Mouse (Mus musculus): ENCODE measurements around the gene Efhc1. TPM values are rescaled to one million over a fixed set of nuclear protein-coding genes. Genes with fewer than 3 reads are reported as not detected.
"Not testable (repeated sequence)": the region's sequence is repeated elsewhere in the genome, so short reads cannot be mapped to it uniquely, and the experiment has no call there.

Gene Efhc1
- total and polyA plus RNA-seq, 2 experiments from 2014 or later: 3.9 to 8.1 TPM

GRCm38 (mm10) chr1:20914769-20915168 is 36.7 kb upstream of the Efhc1 start:
- ATAC-seq (no peak), DNase-seq (ENCODE audit: low spot score) (no peak)
- H3K27ac ChIP-seq: no peak overlapping the region
- H3K4me1 ChIP-seq (ENCODE audit: insufficient read depth, low read length): no peaks in the 10 kb centered on the region
- H3K9ac ChIP-seq (replicated peaks; ENCODE audit: low read length): no peak overlapping the region
- no peaks in the 10 kb centered on the region for H3K36me3 ChIP-seq (ENCODE audit: insufficient read depth, low read length)
- no peak for TF ChIP-seq CTCF (IDR thresholded peaks at IDR 0.05; ENCODE audit: low read depth)
- no peaks in the 10 kb centered on the region for H3K9me3 ChIP-seq (ENCODE audit: low read length)
- H3K4me3 ChIP-seq (ENCODE audit: low read length): no peak overlapping the region
- no peak overlapping the region for H3K4me2 ChIP-seq (ENCODE audit: low read depth, low read length)
- 95% methylated on average over 3 of the region's 3 CpGs for WGBS
- H3K27me3 ChIP-seq (ENCODE audit: insufficient read depth, low read length): no peaks in the 10 kb centered on the region

GRCm38 (mm10) chr1:20915608-20916007 is 35.8 kb upstream of the Efhc1 start:
- WGBS: 69% methylated on average over 5 of the region's 5 CpGs
- DNase-seq (ENCODE audit: low spot score) (no peak), ATAC-seq (no peak)
- no peak for TF ChIP-seq CTCF (IDR thresholded peaks at IDR 0.05; ENCODE audit: low read depth)
- H3K36me3 ChIP-seq (ENCODE audit: insufficient read depth, low read length): no peaks in the 10 kb centered on the region
- H3K4me3 ChIP-seq (ENCODE audit: low read length): no peak overlapping the region
- H3K27ac ChIP-seq: peak overlapping the region; percentile 28; the same call in 1 of the 2 replicates
- no peaks in the 10 kb centered on the region for H3K4me1 ChIP-seq (ENCODE audit: insufficient read depth, low read length)
- H3K4me2 ChIP-seq (ENCODE audit: low read depth, low read length): no peak overlapping the region
- no peaks in the 10 kb centered on the region for H3K27me3 ChIP-seq (ENCODE audit: insufficient read depth, low read length)
- H3K9me3 ChIP-seq (ENCODE audit: low read length): no peaks in the 10 kb centered on the region
- H3K9ac ChIP-seq (replicated peaks; ENCODE audit: low read length): no peak overlapping the region

- Histone ChIP-seq H3K36me3 (ENCODE audit: insufficient read depth, low read length) (no peaks in the 10 kb centered on the region), H3K4me2 (ENCODE audit: low read depth, low read length) (no peak overlapping the region), H3K27me3 (ENCODE audit: insufficient read depth, low read length) (no peaks in the 10 kb centered on the region), H3K27ac (no peak overlapping the region), H3K4me3 (ENCODE audit: low read length) (no peak overlapping the region), H3K9ac (replicated peaks; ENCODE audit: low read length) (no peak overlapping the region), H3K9me3 (ENCODE audit: low read length) (no peaks in the 10 kb centered on the region), H3K4me1 (ENCODE audit: insufficient read depth, low read length) (peaks cover 7% of the 10 kb centered on the region; the same call in 1 of the 2 replicates)
- DNase-seq (ENCODE audit: low spot score) (no peak), ATAC-seq (no peak)
- TF ChIP-seq CTCF (IDR thresholded peaks at IDR 0.05; ENCODE audit: low read depth): no peak
- 67% methylated on average over 6 of the region's 6 CpGs for WGBS
Measured at GRCm38 (mm10) chr1:20917496-20918050, 33.9 kb upstream of the Efhc1 start.

DNA sequence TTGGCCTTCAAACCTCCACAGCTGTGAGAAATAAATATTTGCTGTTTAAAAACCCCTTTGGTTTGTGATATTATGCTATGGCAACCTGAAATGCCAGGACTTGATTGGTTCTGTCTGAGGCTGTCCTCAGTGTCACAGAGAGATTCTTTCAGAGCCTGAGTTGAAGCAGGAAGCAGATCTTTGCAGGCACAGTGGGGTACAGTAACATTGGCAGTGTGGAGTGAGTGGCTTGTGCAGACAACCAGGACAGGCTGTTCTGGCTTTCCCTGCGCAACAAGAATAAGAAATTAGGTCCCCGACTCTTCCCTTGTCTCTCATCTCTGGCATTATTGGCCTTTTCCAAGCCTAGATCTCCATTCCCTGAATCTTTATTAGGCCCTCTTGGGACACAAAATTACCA is 31.7 kb upstream of the Efhc1 start:
- ATAC-seq (peak; percentile 86), DNase-seq (ENCODE audit: low spot score) (peak; percentile 40)
- WGBS: 53% methylated on average over 2 of the region's 2 CpGs
- Histone ChIP-seq H3K27me3 (ENCODE audit: insufficient read depth, low read length) (no peaks in the 10 kb centered on the region), H3K9ac (replicated peaks; ENCODE audit: low read length) (no peak overlapping the region), H3K4me1 (ENCODE audit: insufficient read depth, low read length) (peaks cover 7% of the 10 kb centered on the region; the same call in 1 of the 2 replicates), H3K27ac (peak overlapping the region; percentile 67), H3K4me3 (ENCODE audit: low read length) (no peak overlapping the region), H3K9me3 (ENCODE audit: low read length) (no peaks in the 10 kb centered on the region), H3K4me2 (ENCODE audit: low read depth, low read length) (no peak overlapping the region), H3K36me3 (ENCODE audit: insufficient read depth, low read length) (no peaks in the 10 kb centered on the region)
- TF ChIP-seq CTCF (IDR thresholded peaks at IDR 0.05; ENCODE audit: low read depth): no peak

DNA sequence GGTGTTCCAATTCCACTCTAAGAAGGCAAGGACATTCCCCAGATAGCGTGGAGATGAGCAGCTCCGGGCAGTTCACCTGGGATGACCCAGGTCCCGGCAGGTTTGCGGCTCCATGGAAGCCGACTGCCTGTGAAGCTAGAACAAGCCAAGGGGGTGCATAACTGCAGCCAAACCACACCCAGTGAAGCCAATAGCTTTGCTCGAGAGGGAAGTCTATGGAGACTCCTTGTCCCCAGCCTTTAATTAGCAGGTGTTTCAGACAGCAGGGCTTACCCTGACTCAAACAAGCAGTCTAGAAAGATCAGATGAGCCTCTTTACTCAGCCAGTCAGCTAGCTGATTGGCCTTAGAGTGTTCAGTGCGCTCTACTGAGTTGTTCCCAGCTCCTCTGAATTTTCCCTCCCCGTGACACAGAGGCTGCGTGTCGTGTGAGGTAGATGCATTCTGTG is 30.3 kb upstream of the Efhc1 start:
- no peak overlapping the region for H3K4me3 ChIP-seq (ENCODE audit: low read length)
- peak overlapping the region; percentile 26; the same call in 1 of the 2 replicates for H3K27ac ChIP-seq
- no peak for ATAC-seq
- WGBS: 71% methylated on average over 10 of the region's 10 CpGs
- no peak for TF ChIP-seq CTCF (IDR thresholded peaks at IDR 0.05; ENCODE audit: low read depth)
- H3K9me3 ChIP-seq (ENCODE audit: low read length): no peaks in the 10 kb centered on the region
- no peaks in the 10 kb centered on the region for H3K36me3 ChIP-seq (ENCODE audit: insufficient read depth, low read length)
- no peak overlapping the region for H3K9ac ChIP-seq (replicated peaks; ENCODE audit: low read length)
- H3K4me1 ChIP-seq (ENCODE audit: insufficient read depth, low read length): peaks cover 7% of the 10 kb centered on the region; the same call in 1 of the 2 replicates
- no peak overlapping the region for H3K4me2 ChIP-seq (ENCODE audit: low read depth, low read length)
- no peaks in the 10 kb centered on the region for H3K27me3 ChIP-seq (ENCODE audit: insufficient read depth, low read length)
- no peak for DNase-seq (ENCODE audit: low spot score)

DNA sequence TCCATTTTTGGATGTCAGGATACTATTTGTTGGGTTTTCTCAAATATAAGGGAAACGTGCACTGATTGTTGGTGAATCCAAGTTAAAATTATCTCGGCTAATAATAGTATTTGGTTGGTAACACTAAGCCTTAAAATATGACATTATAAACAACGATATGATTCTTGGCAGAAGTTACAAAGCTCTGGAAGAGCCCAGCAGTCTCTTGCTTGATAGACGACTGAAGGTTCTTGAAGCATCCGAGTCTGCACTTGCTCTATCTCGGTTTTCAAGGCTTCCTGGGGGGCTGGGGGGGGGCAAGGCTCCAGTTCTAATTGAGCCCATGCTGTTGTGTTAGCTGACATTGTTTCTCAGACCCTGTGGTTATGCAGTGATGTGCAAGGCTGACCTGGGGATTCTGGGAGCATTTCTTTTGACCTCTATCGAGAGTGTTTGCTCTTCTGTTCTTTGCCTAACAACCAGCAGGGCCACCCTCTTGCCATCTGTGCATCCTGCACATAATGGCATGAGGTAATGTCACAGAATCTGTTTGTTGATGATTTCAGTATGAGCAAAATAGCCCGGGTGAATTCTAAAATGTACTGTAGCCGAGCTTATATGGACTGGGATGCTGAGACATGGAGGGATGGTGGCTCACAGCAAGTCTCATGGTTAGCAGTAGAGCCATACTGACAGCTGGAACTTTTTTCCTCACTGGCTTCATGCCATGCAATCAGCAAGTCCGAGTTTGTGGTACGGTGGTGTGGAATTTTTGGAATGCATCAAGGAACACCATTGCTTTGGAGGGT is 28.6 kb upstream of the Efhc1 start:
- peak; percentile 34 for DNase-seq (ENCODE audit: low spot score)
- peak; percentile 59; the same call in 1 of the 2 replicates for ATAC-seq
- Histone ChIP-seq H3K27me3 (ENCODE audit: insufficient read depth, low read length) (no peaks in the 10 kb centered on the region), H3K9me3 (ENCODE audit: low read length) (no peaks in the 10 kb centered on the region), H3K27ac (peak overlapping the region; percentile 55; the same call in 1 of the 2 replicates), H3K4me1 (ENCODE audit: insufficient read depth, low read length) (peaks cover 7% of the 10 kb centered on the region; the same call in 1 of the 2 replicates), H3K36me3 (ENCODE audit: insufficient read depth, low read length) (no peaks in the 10 kb centered on the region), H3K4me3 (ENCODE audit: low read length) (no peak overlapping the region), H3K4me2 (ENCODE audit: low read depth, low read length) (no peak overlapping the region), H3K9ac (replicated peaks; ENCODE audit: low read length) (no peak overlapping the region)
- 42% methylated on average over 11 of the region's 11 CpGs for WGBS
- TF ChIP-seq CTCF (IDR thresholded peaks at IDR 0.05; ENCODE audit: low read depth): no peak

DNA sequence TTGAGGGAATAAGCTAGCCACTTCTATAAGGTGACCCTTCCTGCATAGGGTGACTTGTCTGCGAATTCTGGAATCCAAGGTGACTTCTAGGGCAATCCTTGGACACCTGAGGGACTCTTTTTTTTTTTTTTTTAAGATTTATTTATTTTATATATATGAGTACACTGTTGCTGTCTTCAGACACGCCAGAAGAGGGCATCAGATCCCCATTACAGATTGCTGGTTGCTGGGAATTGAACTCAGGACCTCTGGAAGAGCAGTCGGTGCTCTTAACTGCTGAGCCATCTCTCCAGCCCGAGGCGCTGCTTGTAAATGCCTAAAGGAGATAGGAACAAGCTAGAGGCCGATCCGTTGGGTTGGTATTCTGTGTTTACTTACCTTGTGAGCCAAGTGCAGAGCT is 26.1 kb upstream of the Efhc1 start:
- H3K4me3 ChIP-seq (ENCODE audit: low read length); DNase-seq (ENCODE audit: low spot score); H3K4me2 ChIP-seq (ENCODE audit: low read depth, low read length); H3K27me3 ChIP-seq (ENCODE audit: insufficient read depth, low read length); H3K9me3 ChIP-seq (ENCODE audit: low read length); H3K4me1 ChIP-seq (ENCODE audit: insufficient read depth, low read length); H3K36me3 ChIP-seq (ENCODE audit: insufficient read depth, low read length); H3K9ac ChIP-seq (replicated peaks; ENCODE audit: low read length); H3K27ac ChIP-seq; ATAC-seq: not testable (repeated sequence)
- 87% methylated on average over 7 of the region's 7 CpGs for WGBS
